Mouse (Mus musculus): ENCODE measurements around the gene Gimap4.

- TF ChIP-seq CTCF (IDR thresholded peaks at IDR 0.05; ENCODE audit: extremely low read depth, insufficient read depth, low read length) = no peak
- TF ChIP-seq POLR2A (IDR thresholded peaks at IDR 0.05; ENCODE audit: extremely low read depth, insufficient read depth, low read length) = no peak
These were observed 8.2 kb upstream of the Gimap4 start, which contains the start of gene Gimap9 for GRCm38 (mm10) chr6:48675931-48676859.
